Mouse (Mus musculus) splenic B cell, adult 2 months (primary cell): Measurements from ENCODE around the gene Chat.
A peak's percentile ranks its signal among the peaks of the same experiment; 100 is the strongest.
"Not testable (repeated sequence)": the region's sequence is repeated elsewhere in the genome, so short reads cannot be mapped to it uniquely, and the experiment has no call there.

Source experiments
- DNase-seq: peaks from one replicate; pipeline ENCODE4 v3.0.0-alpha.2; 2011; ENCODE audit warnings: low read depth, low spot score
- H3K27me3 ChIP-seq: 2 replicates; pipeline ENCODE4 v1.6.1; 2012; ENCODE audit warnings: mild to moderate bottlenecking, low read length, moderate library complexity, mixed read lengths; ENCODE audit not compliant: control insufficient read depth, poor library complexity, insufficient read depth, severe bottlenecking
- H3K36me3 ChIP-seq: 2 replicates; pipeline ENCODE4 v1.6.1; 2012; ENCODE audit warnings: mild to moderate bottlenecking, low read length, moderate library complexity, mixed read lengths; ENCODE audit not compliant: control insufficient read depth, poor library complexity, insufficient read depth, severe bottlenecking

Chat gene

DNA sequence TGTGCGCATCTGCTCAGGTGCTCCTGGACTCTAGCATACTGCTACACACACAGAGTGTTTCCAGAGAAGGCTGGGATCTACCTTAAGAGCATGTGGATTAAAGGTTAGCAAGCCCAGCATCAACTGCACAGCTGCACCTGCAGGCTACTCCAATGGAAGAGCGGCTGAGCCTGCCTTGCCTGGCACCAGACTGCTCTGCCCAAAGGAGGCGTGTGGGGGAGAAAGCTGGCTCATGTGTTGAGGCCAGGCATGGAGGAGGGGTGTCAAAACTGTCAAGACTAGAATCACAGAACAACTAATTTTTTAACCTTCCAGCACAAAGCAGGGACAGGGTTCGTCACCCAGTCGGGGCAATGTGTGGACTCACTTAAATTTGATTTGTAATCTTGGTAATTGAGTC, 53.7 kb downstream of the Chat start:
- Histone ChIP-seq H3K36me3 (no peaks in the 10 kb centered on the region), H3K27me3 (no peaks in the 10 kb centered on the region)
- no peak for DNase-seq

DNA sequence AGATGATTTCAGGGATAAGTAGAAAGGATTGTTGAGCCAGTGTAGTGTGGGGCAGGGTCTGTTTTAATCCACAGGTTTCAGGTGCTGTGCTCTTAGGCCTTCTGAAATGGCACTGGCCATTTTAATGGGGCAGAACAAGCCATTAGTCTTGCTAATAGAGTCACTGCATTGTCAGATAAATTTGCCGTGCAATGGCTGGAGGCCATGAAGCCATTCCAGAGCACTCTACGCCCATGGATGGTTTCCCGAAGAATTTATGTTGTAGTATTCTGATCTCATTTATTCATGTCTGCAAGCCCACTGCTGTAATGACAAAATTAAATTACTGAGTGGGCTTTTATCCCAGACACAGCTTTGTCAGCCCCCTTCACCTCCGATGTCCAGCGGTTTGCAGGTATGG, 55.7 kb downstream of the Chat start:
- Histone ChIP-seq H3K36me3 (no peaks in the 10 kb centered on the region), H3K27me3 (no peaks in the 10 kb centered on the region)
- no peak for DNase-seq

DNA sequence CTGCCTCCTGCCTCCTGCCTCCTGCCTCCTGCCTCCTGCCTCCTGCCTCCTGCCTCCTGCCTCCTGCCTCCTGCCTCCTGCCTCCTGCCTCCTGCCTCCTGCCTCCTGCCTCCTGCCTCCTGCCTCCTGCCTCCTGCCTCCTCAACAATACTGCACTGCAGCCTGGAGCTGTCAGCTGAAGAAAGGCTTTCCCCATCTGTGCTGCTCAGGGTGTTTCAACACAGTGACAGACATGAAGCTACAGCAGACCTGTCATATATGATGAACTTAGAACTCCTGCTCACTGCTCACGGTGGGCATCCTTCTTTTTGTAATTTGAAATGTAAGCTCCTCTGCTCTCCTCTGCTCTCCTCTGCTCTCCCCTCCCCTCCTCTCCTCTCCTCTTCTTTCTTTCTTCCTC, 60.4 kb downstream of the Chat start:
- H3K36me3 ChIP-seq, DNase-seq, H3K27me3 ChIP-seq: not testable (repeated sequence)

DNA sequence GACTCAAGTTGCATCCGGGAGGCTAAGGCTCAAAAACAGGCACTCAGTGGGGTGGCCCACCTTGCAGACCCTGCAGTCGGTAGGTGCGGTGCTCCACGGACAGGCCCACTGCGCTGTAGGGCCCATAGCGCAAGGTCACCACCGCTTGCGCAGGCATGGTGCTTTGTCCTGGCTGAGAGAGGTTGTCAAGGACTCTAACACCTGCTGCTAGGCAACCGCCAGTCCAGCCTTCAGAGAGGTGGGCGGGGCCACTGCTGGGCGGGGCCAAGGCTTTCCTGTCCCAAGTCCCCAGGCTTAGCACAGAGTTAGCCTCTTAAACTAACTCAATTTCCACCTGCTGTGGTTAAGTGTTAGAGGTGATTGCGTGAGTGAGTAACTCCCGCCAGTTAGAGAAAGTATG, 77.6 kb downstream of the Chat start, which contains the start of gene 1700024G13Rik:
Gene 1700024G13Rik (minus strand): TSS at position 196 of the 400 bp plus-strand sequence.
- no peaks in the 10 kb centered on the region for H3K27me3 ChIP-seq
- peak; percentile 6 for DNase-seq
- H3K36me3 ChIP-seq, result no peaks in the 10 kb centered on the region

DNA sequence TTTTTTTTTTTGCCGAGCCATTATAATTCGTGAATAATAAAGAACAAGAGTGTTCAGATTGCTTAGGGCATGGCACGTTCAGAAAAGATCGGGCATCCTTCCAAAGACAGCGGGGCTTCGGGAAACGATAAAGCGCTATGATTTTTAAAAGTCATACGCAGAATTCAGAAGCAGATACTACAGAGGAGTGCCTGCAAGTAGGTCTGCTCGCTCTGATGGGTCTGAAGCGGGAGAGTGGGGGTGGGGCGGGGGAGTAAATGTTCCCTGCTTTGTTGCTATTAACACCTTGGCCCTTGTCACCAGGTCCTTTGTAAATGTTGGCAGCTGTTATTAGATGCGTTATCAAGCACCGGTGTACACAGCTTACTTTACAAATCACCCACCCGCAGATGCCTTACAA, 84.2 kb downstream of the Chat start:
- H3K27me3 ChIP-seq, result no peaks in the 10 kb centered on the region
- no peaks in the 10 kb centered on the region for H3K36me3 ChIP-seq
- DNase-seq, result no peak

DNA sequence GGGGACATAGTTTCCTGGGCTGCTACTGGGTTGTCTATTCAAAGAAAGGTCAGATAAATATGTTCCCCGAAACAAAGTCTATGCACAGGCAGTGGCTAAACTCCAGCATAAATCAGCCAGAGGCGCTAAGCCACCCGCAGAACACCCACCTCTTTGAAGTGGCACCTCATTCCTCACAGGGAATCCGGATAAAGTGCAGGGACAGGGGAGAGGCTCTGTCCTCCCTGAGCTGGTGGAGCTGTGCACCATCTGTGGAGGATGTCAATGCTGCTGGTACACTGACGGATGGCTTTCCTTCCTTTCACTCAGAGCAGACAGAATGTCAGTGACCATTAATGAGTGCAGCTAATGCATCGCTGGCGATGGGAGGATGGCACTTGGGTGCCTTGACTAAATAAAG, 84.7 kb downstream of the Chat start:
- Histone ChIP-seq H3K36me3 (no peaks in the 10 kb centered on the region), H3K27me3 (no peaks in the 10 kb centered on the region)
- no peak for DNase-seq

DNA sequence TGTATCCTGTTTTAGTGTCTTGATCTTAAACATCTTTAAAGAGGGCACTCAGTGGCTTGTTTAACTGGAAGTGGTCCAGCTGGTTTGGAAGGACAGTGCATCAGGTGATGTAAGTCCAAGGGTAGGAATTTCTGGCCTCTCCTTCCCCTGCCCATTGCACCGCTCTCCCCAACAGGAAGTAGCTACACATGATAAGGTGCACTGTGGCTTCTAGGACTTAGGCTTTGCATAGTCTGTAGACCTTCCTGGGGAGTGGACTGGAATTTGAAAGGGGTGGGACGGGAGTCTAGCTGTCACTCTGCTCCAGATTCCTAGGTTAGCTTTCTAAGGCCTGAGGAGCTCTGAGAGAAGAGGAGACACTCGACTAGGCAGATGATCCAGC, 85.7 kb downstream of the Chat start:
- Histone ChIP-seq H3K27me3 (no peaks in the 10 kb centered on the region), H3K36me3 (no peaks in the 10 kb centered on the region)
- DNase-seq, result no peak

DNA sequence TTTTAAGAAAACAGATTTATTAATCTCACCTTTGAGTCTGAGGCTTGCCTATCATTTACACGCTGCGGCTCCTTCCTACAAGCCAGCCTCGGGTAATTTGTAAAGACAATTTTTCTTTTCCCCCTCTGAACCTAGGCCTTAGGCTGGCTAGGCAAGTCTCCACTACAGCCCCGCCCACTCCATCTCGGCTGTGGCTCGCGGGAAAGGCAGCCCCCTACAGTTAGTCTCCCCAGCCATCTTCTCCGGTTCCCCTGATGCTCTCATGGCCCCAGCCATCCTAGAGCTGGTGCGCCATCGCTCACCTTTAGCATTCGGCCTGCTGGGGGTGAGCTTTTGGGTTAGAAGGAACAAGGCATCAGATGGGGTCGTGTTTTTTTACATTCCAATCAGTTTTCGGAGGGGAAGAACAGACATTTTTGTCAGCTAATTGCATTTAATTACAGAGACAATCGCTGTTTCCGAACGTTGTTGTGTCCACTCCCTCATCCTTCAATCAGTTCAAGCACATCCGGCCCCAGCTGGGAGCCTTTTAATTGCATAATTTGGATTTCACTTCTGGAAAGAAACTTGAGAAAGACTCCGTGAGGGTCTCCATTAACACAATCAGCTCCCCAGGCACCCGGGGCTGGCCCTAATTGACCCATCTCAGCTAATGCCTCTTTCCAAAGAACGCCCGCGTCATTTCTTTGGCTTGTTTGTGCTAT, 86.2 kb downstream of the Chat start:
- Histone ChIP-seq H3K27me3 (no peaks in the 10 kb centered on the region), H3K36me3 (no peaks in the 10 kb centered on the region)
- DNase-seq, result no peak

DNA sequence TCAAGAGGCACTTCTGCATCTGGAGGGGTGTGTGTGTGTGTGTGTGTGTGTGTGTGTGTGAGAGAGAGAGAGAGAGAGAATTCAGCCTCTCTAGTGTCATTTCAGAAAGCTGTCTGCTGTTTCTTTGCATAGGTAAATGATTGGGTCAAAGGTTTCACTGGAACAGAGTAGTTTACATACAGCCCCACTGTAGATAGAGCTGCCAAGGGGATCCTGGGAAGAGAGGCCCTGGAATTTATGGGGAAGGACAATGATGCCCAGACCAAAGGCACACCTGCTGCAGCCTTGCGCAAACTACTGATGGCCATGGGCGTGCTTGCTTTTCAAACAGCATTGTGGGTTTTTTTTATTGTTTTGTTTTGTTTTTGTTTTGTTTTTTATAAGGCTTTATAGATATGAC, 93.3 kb downstream of the Chat start:
- no peaks in the 10 kb centered on the region for H3K27me3 ChIP-seq
- no peaks in the 10 kb centered on the region for H3K36me3 ChIP-seq
- no peak for DNase-seq

DNA sequence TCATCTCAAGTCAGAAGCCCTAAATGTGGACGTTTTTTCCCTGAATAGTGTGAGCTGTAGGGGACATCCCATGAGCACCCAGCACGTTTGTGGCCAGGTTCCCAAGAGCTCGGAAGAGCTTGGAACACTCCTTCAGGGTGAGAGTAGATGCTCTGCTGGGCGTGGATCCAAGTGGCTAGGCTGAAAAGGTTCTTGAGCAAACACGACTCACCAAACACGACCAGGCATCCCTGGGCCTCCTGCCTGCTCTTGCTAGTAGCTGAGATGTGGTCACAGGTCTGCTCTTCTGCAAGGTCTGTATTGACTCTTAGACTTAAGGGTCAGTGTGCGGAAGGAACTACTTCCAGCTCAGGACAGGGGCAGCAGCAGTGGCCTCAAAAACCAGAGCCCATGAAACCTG, 96.0 kb downstream of the Chat start:
- no peaks in the 10 kb centered on the region for H3K36me3 ChIP-seq
- DNase-seq, result no peak
- H3K27me3 ChIP-seq, result no peaks in the 10 kb centered on the region

DNA sequence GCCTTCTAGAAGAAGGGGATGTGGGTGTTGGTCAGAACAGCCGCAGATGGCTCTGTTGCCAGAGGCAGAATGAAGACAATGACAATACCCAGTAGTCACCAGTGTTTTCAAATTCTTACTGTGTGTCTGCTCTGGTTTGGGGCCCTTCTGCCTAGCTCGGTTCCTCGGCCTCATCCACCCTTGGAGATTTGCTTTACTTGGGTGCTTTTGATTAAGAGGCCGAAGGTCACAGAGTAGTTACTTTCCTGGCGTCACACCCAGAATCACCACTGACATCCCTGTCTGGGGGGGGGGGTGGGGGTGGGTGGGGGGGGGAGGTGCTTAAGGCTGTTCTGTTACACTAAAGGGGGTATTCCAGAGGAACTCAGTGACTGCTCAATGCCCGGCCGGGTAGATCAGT, 101.4 kb downstream of the Chat start:
- no peaks in the 10 kb centered on the region for H3K36me3 ChIP-seq
- no peak for DNase-seq
- no peaks in the 10 kb centered on the region for H3K27me3 ChIP-seq
